Mouse (Mus musculus): ENCODE results near the gene Olfr237-ps1.
"Not testable (repeated sequence)": the region's sequence is repeated elsewhere in the genome, so short reads cannot be mapped to it uniquely, and the experiment has no call there.

The Olfr237-ps1 gene

DNA sequence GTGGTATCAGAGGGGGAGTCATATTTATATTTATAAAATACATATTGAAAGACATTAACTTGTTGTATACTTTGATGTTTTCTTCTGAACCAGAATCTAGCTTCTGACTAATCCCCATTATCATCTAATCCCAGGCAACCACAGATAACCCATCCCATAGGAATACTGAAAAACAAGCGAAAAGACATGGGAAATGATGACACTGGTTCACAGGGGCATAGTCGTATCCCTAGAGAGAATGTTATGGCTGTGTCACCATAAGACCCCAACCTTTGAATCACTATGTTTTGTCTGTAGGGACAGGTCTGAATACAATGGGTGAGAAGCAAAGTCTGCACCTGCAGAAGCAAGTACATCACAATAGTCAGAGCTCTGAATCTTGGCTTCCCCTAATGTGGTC lies at the start of gene Olfr237-ps1:
Gene Olfr237-ps1, plus strand, starts transcription at position 301 of the 400 bp plus-strand sequence.
- in situ Hi-C loops (cut with MboI), result not testable (repeated sequence)

DNA sequence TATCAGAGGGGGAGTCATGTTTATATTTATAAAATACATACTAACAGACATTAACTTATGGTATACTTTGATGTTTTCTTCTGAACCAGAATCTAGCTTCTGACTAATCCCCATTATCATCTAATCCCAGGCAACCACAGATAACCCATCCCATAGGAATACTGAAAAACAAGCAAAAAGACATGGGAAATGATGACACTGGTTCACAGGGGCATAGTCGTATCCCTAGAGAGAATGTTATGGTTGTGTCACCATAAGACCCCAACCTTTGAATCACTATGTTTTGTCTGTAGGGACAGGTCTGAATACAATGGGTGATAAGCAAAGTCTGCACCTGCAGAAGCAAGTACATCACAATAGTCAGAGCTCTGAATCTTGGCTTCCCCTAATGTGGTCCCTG lies 40.3 kb upstream of the Olfr237-ps1 start, which contains the start of gene Olfr441:
Gene Olfr441, plus strand, starts transcription at position 301 of the 400 bp plus-strand sequence.
- in situ Hi-C loops (cut with MboI), result not testable (repeated sequence)

- in situ Hi-C loops (cut with MboI), result no loop called here
Measured at GRCm38 (mm10) chr6:43159502-43159901, 13.1 kb downstream of the Olfr237-ps1 start.

DNA sequence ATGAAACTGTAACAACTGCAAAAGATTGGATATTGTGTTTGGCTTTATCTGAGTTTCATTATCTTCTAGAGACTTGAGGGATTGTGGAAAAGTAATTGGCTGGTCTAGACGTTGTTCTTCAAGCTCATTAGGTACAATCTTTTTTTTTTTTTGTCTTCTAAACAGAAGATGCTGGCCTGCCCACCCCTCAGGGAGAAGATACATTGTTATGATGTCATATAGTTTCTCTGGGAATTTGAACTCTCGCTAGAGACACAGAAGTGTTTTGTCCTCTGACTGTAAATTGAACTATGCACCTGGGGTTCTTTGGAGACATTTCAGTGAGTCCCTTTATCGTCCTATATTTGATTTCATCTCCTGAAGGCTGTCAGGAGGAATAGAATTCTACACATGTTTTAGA lies 16.6 kb downstream of the Olfr237-ps1 start, which contains the start of gene Olfr437:
Gene Olfr437, plus strand, starts transcription at position 301 of the 400 bp plus-strand sequence.
- in situ Hi-C loops (cut with MboI), result no loop called here

DNA sequence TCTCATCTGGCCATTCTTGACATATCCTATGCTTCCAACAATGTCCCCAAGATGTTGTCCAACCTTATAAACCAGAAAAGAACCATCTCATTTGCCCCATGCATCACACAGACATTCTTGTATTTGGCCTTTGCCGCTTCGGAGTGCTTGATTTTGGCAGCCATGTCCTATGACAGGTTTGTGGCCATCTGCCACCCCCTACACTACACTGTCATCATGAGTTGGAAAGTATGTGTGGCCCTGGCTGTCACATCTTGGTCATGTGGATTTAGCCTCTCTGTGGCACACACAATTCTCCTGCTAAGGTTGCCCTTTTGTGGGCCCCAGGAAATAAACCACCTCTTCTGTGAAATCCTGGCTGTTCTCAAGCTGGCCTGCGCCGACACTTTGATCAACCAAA lies 20.9 kb downstream of the Olfr237-ps1 start:
- in situ Hi-C loops (cut with MboI), result no loop called here

- in situ Hi-C loops (cut with MboI), result no loop called here
Measured at GRCm38 (mm10) chr6:43171840-43172239, 25.5 kb downstream of the Olfr237-ps1 start, which contains the start of gene Olfr13. Olfr13 (plus strand) TSS chr6:43172140.

GRCm38 (mm10) chr6:43178129-43178528 lies 31.8 kb downstream of the Olfr237-ps1 start:
- in situ Hi-C loops (cut with MboI), result no loop called here

DNA sequence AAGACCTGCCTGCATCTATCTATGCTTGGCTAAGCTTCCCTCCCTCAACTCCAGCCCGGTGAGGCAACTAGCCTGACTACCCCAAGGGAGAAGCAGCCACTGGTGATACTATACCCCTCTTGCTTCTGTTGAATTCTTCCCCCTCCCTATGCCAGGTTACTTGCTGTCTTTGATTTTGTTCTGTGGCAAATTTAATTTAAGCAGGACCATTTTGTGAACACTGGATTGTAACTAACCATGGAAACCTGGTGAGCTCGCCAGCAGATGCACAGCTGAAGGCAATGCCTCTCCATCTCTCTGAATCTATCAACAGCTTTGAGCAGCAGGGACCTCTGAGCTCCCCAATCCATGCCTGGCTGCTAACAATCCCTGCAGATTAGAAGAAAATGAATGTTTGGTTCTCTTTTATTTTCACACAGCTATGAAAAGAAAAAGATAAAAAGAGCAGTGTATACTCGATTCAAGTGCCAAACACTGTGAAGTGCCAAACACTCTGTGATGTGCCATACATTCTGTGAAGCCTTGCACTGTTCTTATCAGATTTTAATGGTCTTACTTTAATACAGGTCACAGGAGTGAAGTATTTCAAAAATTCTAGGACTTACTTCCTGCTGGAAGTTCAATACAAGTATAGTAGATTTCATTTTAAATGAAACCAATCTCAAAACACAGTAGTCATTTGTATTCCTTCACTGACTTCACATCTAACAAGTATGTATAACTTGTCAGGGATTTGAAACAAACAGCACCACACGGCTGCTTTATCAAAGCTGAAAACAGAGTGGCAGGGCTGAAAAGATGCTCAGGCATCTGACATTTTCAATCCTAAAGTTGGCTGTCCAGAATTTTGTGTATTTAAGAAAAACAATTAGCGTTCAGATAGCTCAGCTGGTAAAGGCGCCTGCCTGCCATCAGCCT lies 32.5 kb downstream of the Olfr237-ps1 start:
- in situ Hi-C loops (cut with MboI), result no loop called here

GRCm38 (mm10) chr6:43190986-43191385 lies 44.6 kb downstream of the Olfr237-ps1 start:
- in situ Hi-C loops (cut with MboI), result no loop called here

- in situ Hi-C loops (cut with MboI), result no loop called here
Measured at GRCm38 (mm10) chr6:43196781-43197180, 50.4 kb downstream of the Olfr237-ps1 start, which contains the start of gene Olfr435. Olfr435 (plus strand) TSS chr6:43197146.

DNA sequence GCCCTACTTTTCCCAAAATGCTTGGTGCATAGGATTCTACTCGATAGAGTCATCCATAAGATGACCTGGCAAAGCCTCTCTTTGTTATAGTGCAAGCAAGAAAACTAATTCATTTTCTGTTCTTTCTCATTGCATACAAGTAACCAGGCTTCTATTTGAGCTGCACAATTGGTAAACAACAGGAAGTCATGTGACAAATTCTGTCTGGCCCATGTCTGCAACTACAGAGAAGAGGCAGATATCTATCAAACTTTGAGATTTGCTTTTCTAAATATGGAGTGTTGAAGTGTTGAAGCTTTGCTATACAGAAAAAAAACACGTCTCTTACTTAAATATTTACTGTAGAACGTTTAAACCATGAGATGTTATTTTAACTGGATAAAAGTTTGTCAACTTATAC lies 51.7 kb downstream of the Olfr237-ps1 start:
- in situ Hi-C loops (cut with MboI), result no loop called here

- in situ Hi-C loops (cut with MboI), result no loop called here
Measured at GRCm38 (mm10) chr6:43202786-43203185, 56.4 kb downstream of the Olfr237-ps1 start.

DNA sequence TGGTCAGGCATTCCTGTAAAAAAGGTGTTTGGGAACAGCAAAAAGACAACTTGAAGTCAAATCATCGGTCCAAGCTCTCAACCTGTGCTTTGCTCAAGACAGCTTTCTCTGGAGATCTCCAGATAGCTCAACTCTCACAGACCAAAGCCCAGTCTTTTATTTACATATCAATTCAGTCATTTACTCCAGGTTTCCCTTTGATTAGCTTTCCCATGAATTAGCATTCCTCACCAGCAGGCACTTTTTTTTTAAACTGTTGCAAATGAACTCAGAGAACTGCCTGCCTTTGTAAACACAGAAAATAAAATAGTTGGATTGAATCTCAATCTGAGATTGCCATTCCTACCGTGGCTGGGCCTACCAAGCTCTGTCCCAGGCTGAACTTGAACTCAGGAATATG lies 59.0 kb downstream of the Olfr237-ps1 start:
- in situ Hi-C loops (cut with MboI), result no loop called here
